Mouse (Mus musculus): ENCODE measurements around the gene Anxa2.

GRCm38 (mm10) chr9:69512726-69513125 is 59.3 kb downstream of the Anxa2 start:
- TF ChIP-seq CTCF (IDR thresholded peaks at IDR 0.05; ENCODE audit: low read depth) (no peak), EP300 (IDR thresholded peaks at IDR 0.05; ENCODE audit: low read depth) (no peak)

All from liver, postnatal 0 days (tissue).